Mouse (Mus musculus): ENCODE measurements around the gene Foxj3. TPM values are rescaled to one million over a fixed set of nuclear protein-coding genes. Genes with fewer than 3 reads are reported as not detected.

Gene Foxj3
- polyA plus RNA-seq, 1 experiment = 47.9 TPM

DNA sequence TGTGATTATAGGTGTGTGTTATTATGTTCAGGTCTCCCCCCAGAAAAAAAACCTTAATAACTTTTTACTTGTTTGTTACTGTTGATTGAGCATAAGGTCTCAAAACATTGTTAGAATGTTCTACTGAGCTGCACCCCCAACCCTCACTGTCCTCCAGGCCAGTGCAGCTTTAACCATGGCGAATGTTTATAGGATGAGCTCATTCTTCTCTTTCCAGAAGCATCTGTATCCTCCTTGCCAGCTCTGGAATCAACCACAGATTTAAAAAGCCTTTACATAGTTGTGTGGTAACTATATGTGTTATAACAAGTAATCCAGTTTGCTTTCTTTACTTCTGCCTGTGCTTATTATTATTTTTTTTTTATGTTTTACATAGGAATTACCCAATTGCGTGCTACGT lies 38.7 kb downstream of the Foxj3 start:
- H3K4me3 ChIP-seq (ENCODE audit: low read depth, low read length) = no peak overlapping the region
- H3K9me3 ChIP-seq (replicated peaks; ENCODE audit: control insufficient read depth, insufficient read depth, low read length, poor library complexity, severe bottlenecking) = no peaks in the 10 kb centered on the region
- no peaks in the 10 kb centered on the region for H3K27me3 ChIP-seq (ENCODE audit: control insufficient read depth, insufficient read depth, low read length, poor library complexity, severe bottlenecking)
- H3K36me3 ChIP-seq (ENCODE audit: control insufficient read depth, insufficient read depth, low read length, poor library complexity, severe bottlenecking) = peaks cover 7% of the 10 kb centered on the region
- no peak overlapping the region for H3K27ac ChIP-seq (ENCODE audit: insufficient read depth, low read length)
- H3K9ac ChIP-seq (ENCODE audit: low read depth, poor library complexity, severe bottlenecking) = no peak overlapping the region
- H3K4me1 ChIP-seq (ENCODE audit: control insufficient read depth, insufficient read depth, low read length) = no peaks in the 10 kb centered on the region
- no peak for TF ChIP-seq EP300 (IDR thresholded peaks at IDR 0.05; ENCODE audit: insufficient read depth, low read depth, low read length)
- no peak for TF ChIP-seq CTCF (IDR thresholded peaks at IDR 0.05; ENCODE audit: low read depth, low read length)
- no peak for TF ChIP-seq POLR2A (IDR thresholded peaks at IDR 0.05; ENCODE audit: insufficient read depth, low read length)

DNA sequence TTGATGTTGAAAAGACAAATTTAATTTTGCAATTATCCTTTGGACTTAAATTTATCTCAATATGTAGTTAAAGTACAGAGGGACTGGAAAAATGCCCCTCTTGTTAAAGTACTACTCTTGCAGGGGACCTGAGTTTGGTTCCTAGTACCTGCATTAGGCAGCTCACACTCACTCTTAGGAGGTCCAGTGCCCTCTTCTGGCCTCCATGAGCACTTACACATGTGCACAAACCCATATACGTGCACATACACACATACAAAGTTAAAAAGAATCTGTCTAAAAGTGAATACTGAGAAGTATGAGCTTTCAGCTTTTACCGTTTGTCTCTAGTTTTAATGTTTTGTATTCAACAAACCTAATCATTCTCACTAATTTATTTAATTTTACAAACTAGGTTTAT lies 51.2 kb downstream of the Foxj3 start:
- Histone ChIP-seq H3K9me3 (replicated peaks; ENCODE audit: control insufficient read depth, insufficient read depth, low read length, poor library complexity, severe bottlenecking) (no peaks in the 10 kb centered on the region), H3K27me3 (ENCODE audit: control insufficient read depth, insufficient read depth, low read length, poor library complexity, severe bottlenecking) (no peaks in the 10 kb centered on the region), H3K4me1 (ENCODE audit: control insufficient read depth, insufficient read depth, low read length) (no peaks in the 10 kb centered on the region), H3K27ac (ENCODE audit: insufficient read depth, low read length) (no peak overlapping the region), H3K9ac (ENCODE audit: low read depth, poor library complexity, severe bottlenecking) (no peak overlapping the region), H3K4me3 (ENCODE audit: low read depth, low read length) (no peak overlapping the region), H3K36me3 (ENCODE audit: control insufficient read depth, insufficient read depth, low read length, poor library complexity, severe bottlenecking) (no peaks in the 10 kb centered on the region; the same call in 1 of the 2 replicates)
- TF ChIP-seq POLR2A (IDR thresholded peaks at IDR 0.05; ENCODE audit: insufficient read depth, low read length) (no peak), CTCF (IDR thresholded peaks at IDR 0.05; ENCODE audit: low read depth, low read length) (peak; percentile 18)

DNA sequence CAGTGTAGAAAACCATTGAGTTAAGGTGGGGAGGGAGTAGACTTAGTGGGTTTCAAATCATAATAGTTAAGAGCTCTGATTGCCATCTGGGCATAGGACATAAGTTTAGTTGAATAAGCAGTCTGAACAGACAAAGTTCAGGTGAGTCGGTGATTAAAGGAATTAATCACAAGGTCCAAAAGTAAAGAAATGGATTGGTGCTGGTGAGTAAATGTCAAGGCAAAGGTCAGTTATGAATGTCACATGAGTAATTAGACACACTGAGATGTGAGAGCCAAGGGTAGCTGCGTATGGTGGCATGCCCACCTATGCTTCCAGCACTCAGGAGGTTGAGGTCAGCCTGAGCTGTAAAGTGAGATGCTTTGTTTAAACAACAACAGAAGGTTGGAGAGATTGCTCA lies 52.6 kb downstream of the Foxj3 start:
- TF ChIP-seq CTCF (IDR thresholded peaks at IDR 0.05; ENCODE audit: low read depth, low read length) = no peak
- no peak for TF ChIP-seq EP300 (IDR thresholded peaks at IDR 0.05; ENCODE audit: insufficient read depth, low read depth, low read length)
- TF ChIP-seq POLR2A (IDR thresholded peaks at IDR 0.05; ENCODE audit: insufficient read depth, low read length) = no peak
- Histone ChIP-seq H3K27me3 (ENCODE audit: control insufficient read depth, insufficient read depth, low read length, poor library complexity, severe bottlenecking) (no peaks in the 10 kb centered on the region), H3K4me1 (ENCODE audit: control insufficient read depth, insufficient read depth, low read length) (no peaks in the 10 kb centered on the region), H3K9me3 (replicated peaks; ENCODE audit: control insufficient read depth, insufficient read depth, low read length, poor library complexity, severe bottlenecking) (no peaks in the 10 kb centered on the region), H3K36me3 (ENCODE audit: control insufficient read depth, insufficient read depth, low read length, poor library complexity, severe bottlenecking) (no peaks in the 10 kb centered on the region; the same call in 1 of the 2 replicates), H3K9ac (ENCODE audit: low read depth, poor library complexity, severe bottlenecking) (no peak overlapping the region), H3K27ac (ENCODE audit: insufficient read depth, low read length) (no peak overlapping the region), H3K4me3 (ENCODE audit: low read depth, low read length) (no peak overlapping the region)

GRCm38 (mm10) chr4:119590027-119590426 lies 53.2 kb downstream of the Foxj3 start:
- Histone ChIP-seq H3K9me3 (replicated peaks; ENCODE audit: control insufficient read depth, insufficient read depth, low read length, poor library complexity, severe bottlenecking) (no peaks in the 10 kb centered on the region), H3K27ac (ENCODE audit: insufficient read depth, low read length) (no peak overlapping the region), H3K9ac (ENCODE audit: low read depth, poor library complexity, severe bottlenecking) (no peak overlapping the region), H3K4me3 (ENCODE audit: low read depth, low read length) (no peak overlapping the region), H3K4me1 (ENCODE audit: control insufficient read depth, insufficient read depth, low read length) (no peaks in the 10 kb centered on the region), H3K36me3 (ENCODE audit: control insufficient read depth, insufficient read depth, low read length, poor library complexity, severe bottlenecking) (no peaks in the 10 kb centered on the region; the same call in 1 of the 2 replicates), H3K27me3 (ENCODE audit: control insufficient read depth, insufficient read depth, low read length, poor library complexity, severe bottlenecking) (no peaks in the 10 kb centered on the region)
- TF ChIP-seq EP300 (IDR thresholded peaks at IDR 0.05; ENCODE audit: insufficient read depth, low read depth, low read length) = no peak

- Histone ChIP-seq H3K27me3 (ENCODE audit: control insufficient read depth, insufficient read depth, low read length, poor library complexity, severe bottlenecking) (no peaks in the 10 kb centered on the region), H3K27ac (ENCODE audit: insufficient read depth, low read length) (no peak overlapping the region), H3K36me3 (ENCODE audit: control insufficient read depth, insufficient read depth, low read length, poor library complexity, severe bottlenecking) (no peaks in the 10 kb centered on the region; the same call in 1 of the 2 replicates), H3K4me1 (ENCODE audit: control insufficient read depth, insufficient read depth, low read length) (no peaks in the 10 kb centered on the region), H3K4me3 (ENCODE audit: low read depth, low read length) (no peak overlapping the region), H3K9ac (ENCODE audit: low read depth, poor library complexity, severe bottlenecking) (no peak overlapping the region), H3K9me3 (replicated peaks; ENCODE audit: control insufficient read depth, insufficient read depth, low read length, poor library complexity, severe bottlenecking) (no peaks in the 10 kb centered on the region)
- TF ChIP-seq POLR2A (IDR thresholded peaks at IDR 0.05; ENCODE audit: insufficient read depth, low read length) (no peak), CTCF (IDR thresholded peaks at IDR 0.05; ENCODE audit: low read depth, low read length) (no peak), EP300 (IDR thresholded peaks at IDR 0.05; ENCODE audit: insufficient read depth, low read depth, low read length) (no peak)
Measured at GRCm38 (mm10) chr4:119592479-119592878, 55.7 kb downstream of the Foxj3 start.

- Histone ChIP-seq H3K9ac (ENCODE audit: low read depth, poor library complexity, severe bottlenecking) (no peak overlapping the region), H3K27ac (ENCODE audit: insufficient read depth, low read length) (no peak overlapping the region)
- no peak for TF ChIP-seq EP300 (IDR thresholded peaks at IDR 0.05; ENCODE audit: insufficient read depth, low read depth, low read length)
- TF ChIP-seq CTCF (IDR thresholded peaks at IDR 0.05; ENCODE audit: low read depth, low read length) = no peak
- TF ChIP-seq POLR2A (IDR thresholded peaks at IDR 0.05; ENCODE audit: insufficient read depth, low read length) = no peak
Measured at GRCm38 (mm10) chr4:119594331-119594730, 57.5 kb downstream of the Foxj3 start.

More at GRCm38 (mm10) chr4:119594331-119594730, 57.5 kb downstream of the Foxj3 start:
- Histone ChIP-seq H3K4me1 (ENCODE audit: control insufficient read depth, insufficient read depth, low read length) (no peaks in the 10 kb centered on the region), H3K9me3 (replicated peaks; ENCODE audit: control insufficient read depth, insufficient read depth, low read length, poor library complexity, severe bottlenecking) (no peaks in the 10 kb centered on the region), H3K4me3 (ENCODE audit: low read depth, low read length) (no peak overlapping the region), H3K36me3 (ENCODE audit: control insufficient read depth, insufficient read depth, low read length, poor library complexity, severe bottlenecking) (no peaks in the 10 kb centered on the region), H3K27me3 (ENCODE audit: control insufficient read depth, insufficient read depth, low read length, poor library complexity, severe bottlenecking) (no peaks in the 10 kb centered on the region)
